Mouse (Mus musculus) small intestine, adult 2 months (tissue): Measurements from ENCODE around the gene Ccdc182.

Experiments used
- CTCF ChIP-seq: fragments of 200-500 bp; IDR thresholded peaks from 2 replicates; pipeline ENCODE4 v1.5.1; 2012; ENCODE audit warnings: low read depth, mild to moderate bottlenecking, control low read depth, inconsistent platforms, low read length, moderate library complexity, mixed read lengths; ENCODE audit not compliant: insufficient replicate concordance, insufficient read length; ENCODE audit errors: extremely low read depth
- POLR2A ChIP-seq: fragments of 200-500 bp; IDR thresholded peaks from 2 replicates; pipeline ENCODE4 v1.6.1; 2012; ENCODE audit warnings: low read depth, mild to moderate bottlenecking, control low read depth, inconsistent platforms, low read length, moderate library complexity

DNA sequence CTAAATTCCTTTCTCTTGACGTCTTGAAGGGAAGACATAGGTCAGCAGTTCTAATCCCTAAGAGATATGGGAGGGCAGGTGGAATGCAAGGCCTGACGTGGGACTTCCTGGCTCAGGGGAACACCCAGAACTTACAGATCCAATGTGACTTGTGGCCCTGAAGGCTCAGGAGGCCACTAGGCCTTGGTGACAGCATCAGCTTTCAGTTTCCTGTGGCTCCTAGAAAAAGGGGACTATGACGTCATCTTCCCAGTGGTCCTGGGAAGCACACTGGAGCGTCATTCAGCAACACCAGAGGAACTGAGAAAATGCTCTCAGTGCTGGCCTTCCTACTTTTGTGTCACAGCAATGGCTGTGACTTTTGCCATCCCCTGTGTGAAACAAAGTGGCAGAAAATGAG, 2.6 kb upstream of the Ccdc182 start:
- TF ChIP-seq POLR2A (no peak), CTCF (no peak)
